Mouse (Mus musculus) 3T3-L1 (cell line): ENCODE results near the gene Wnt7a.

Experiments
- DNase-seq: peaks from one replicate; pipeline ENCODE4 v3.0.0-alpha.2; 2015; ENCODE audit warnings: low read depth, low spot score

Wnt7a gene

GRCm38 (mm10) chr6:91389141-91389540 is 22.0 kb downstream of the Wnt7a start:
- DNase-seq, result no peak

GRCm38 (mm10) chr6:91384415-91384814 is 26.7 kb downstream of the Wnt7a start:
- no peak for DNase-seq

- no peak for DNase-seq
These were observed 27.3 kb downstream of the Wnt7a start for GRCm38 (mm10) chr6:91383871-91384270.

- DNase-seq, result no peak
These were observed 27.9 kb downstream of the Wnt7a start for GRCm38 (mm10) chr6:91383303-91383702.

- DNase-seq, result peak; percentile 41
These were observed 31.3 kb downstream of the Wnt7a start for GRCm38 (mm10) chr6:91379871-91380270.

GRCm38 (mm10) chr6:91379266-91379665 is 31.9 kb downstream of the Wnt7a start:
- no peak for DNase-seq

- peak; percentile 82 for DNase-seq
These were observed 38.2 kb downstream of the Wnt7a start for GRCm38 (mm10) chr6:91372977-91373376.

- DNase-seq, result no peak
These were observed 38.6 kb downstream of the Wnt7a start for GRCm38 (mm10) chr6:91372586-91372971.

GRCm38 (mm10) chr6:91371912-91372585 is 39.1 kb downstream of the Wnt7a start:
- peak; percentile 56 for DNase-seq

GRCm38 (mm10) chr6:91366781-91367180 is 44.4 kb downstream of the Wnt7a start:
- no peak for DNase-seq

- no peak for DNase-seq
These were observed 45.7 kb downstream of the Wnt7a start for GRCm38 (mm10) chr6:91365480-91365879.

GRCm38 (mm10) chr6:91362756-91363155 is 48.4 kb downstream of the Wnt7a start:
- no peak for DNase-seq

GRCm38 (mm10) chr6:91360998-91361397 is 50.2 kb downstream of the Wnt7a start:
- DNase-seq, result no peak

GRCm38 (mm10) chr6:91360371-91360690 is 50.8 kb downstream of the Wnt7a start:
- DNase-seq, result no peak

- no peak for DNase-seq
These were observed 51.3 kb downstream of the Wnt7a start for GRCm38 (mm10) chr6:91359672-91360370.

GRCm38 (mm10) chr6:91358866-91359656 is 52.1 kb downstream of the Wnt7a start:
- no peak for DNase-seq

GRCm38 (mm10) chr6:91358394-91358793 is 52.8 kb downstream of the Wnt7a start:
- DNase-seq, result no peak

- no peak for DNase-seq
These were observed 53.8 kb downstream of the Wnt7a start for GRCm38 (mm10) chr6:91357238-91357876.

GRCm38 (mm10) chr6:91349620-91350019 is 61.5 kb downstream of the Wnt7a start:
- no peak for DNase-seq

- no peak for DNase-seq
These were observed 63.4 kb downstream of the Wnt7a start for GRCm38 (mm10) chr6:91347721-91348120.

GRCm38 (mm10) chr6:91346906-91347156 is 64.3 kb downstream of the Wnt7a start:
- DNase-seq, result no peak
